Mouse (Mus musculus): ENCODE results near the gene Rpgr. TPM values are rescaled to one million over a fixed set of nuclear protein-coding genes. Genes with fewer than 3 reads are reported as not detected.

Gene Rpgr
- polyA plus RNA-seq, 1 experiment from 2014 or later: 9.8 TPM

GRCm38 (mm10) chrX:10201289-10201688 is 15.4 kb downstream of the Rpgr start:
- Histone ChIP-seq H3K4me3 (replicated peaks) (no peak overlapping the region), H3K4me2 (no peak overlapping the region), H3K27me3 (replicated peaks) (no peaks in the 10 kb centered on the region), H3K36me3 (no peaks in the 10 kb centered on the region), H3K4me1 (no peaks in the 10 kb centered on the region), H3K27ac (no peak overlapping the region), H3K9ac (no peak overlapping the region), H3K9me3 (no peaks in the 10 kb centered on the region)
- 21% methylated on average over 2 of the region's 2 CpGs for WGBS
- ATAC-seq (ENCODE audit: insufficient read depth, low FRiP score, low read depth): no peak

- Histone ChIP-seq H3K4me1 (no peaks in the 10 kb centered on the region), H3K36me3 (no peaks in the 10 kb centered on the region), H3K27ac (no peak overlapping the region), H3K27me3 (replicated peaks) (no peaks in the 10 kb centered on the region), H3K4me3 (replicated peaks) (no peak overlapping the region), H3K9ac (no peak overlapping the region), H3K4me2 (no peak overlapping the region), H3K9me3 (no peaks in the 10 kb centered on the region)
- no peak for ATAC-seq (ENCODE audit: insufficient read depth, low FRiP score, low read depth)
- WGBS: 64% methylated on average over 3 of the region's 3 CpGs
Observed at GRCm38 (mm10) chrX:10152390-10152789, 64.3 kb downstream of the Rpgr start.

DNA sequence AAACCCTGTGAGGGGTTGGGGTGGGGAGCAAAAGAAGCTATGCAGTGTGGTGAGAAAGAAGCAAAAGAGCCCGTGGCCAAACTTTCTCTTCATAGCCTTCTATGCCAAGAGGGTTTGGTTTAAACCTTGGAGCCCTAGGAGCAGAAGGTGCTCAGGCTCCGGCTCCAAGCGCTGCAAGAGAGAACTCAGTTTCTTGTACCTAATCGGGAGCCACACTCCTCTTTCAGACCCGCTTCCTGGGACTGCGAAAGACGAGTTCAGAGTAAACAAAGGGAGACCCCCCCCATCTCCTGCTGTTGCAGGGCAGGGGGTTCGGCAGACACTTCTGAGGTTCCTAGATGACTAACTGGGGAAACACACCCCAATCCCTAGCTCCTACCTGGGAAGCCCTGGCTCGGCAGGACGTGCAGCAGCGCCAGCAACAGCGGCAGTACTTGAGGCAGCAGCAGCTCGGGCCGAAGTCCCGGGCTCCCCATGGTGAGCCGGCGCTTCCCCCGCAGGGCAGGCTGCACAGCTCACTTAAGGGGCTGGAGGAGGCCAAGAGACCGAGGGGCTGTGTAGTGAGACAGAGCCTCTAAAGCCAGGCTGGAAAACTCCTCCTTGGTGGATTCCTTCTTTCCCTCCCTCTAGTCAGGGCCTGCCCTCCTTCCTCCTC is 99.5 kb downstream of the Rpgr start, which contains the start of gene Srpx:
Gene Srpx, minus strand, starts transcription at position 645 of the 655 bp plus-strand sequence.
- H3K36me3 ChIP-seq: no peaks in the 10 kb centered on the region
- H3K9ac ChIP-seq: no peak within 1 kb of the TSS
- H3K27ac ChIP-seq: no peak within 1 kb of the TSS
- H3K9me3 ChIP-seq: no peaks in the 10 kb centered on the region
- H3K4me3 ChIP-seq (replicated peaks): peak within 1 kb of the TSS; percentile 37
- peak within 1 kb of the TSS; percentile 50 for H3K4me2 ChIP-seq
- WGBS: 16% methylated on average over 19 of the region's 19 CpGs
- no peaks in the 10 kb centered on the region for H3K4me1 ChIP-seq
- peak; percentile 31; the same call in 1 of the 2 replicates for ATAC-seq (ENCODE audit: insufficient read depth, low FRiP score, low read depth)
- H3K27me3 ChIP-seq (replicated peaks): no peaks in the 10 kb centered on the region

DNA sequence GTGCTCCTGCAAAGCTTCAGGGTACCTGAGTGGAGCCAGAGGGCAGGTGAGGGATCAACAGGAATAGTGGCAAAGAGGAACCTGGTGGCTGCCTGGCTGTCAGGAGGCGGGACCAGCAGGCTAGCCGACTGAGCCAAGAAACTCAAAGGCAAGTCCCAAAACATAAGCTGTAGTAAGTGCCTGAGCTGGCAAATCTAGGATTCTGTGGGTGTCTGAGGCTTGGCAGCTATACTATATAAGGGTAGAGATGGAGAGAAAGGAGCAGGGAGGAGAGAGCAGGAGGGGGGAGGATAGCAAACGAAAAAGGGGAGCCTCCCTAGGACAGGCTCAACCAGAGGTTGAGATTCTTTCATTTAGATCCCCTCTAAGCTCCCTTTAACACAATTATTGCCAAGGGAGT is 100.9 kb downstream of the Rpgr start:
- H3K27me3 ChIP-seq (replicated peaks): no peaks in the 10 kb centered on the region
- H3K4me2 ChIP-seq: no peak overlapping the region
- no peaks in the 10 kb centered on the region for H3K4me1 ChIP-seq
- no peak overlapping the region for H3K27ac ChIP-seq
- no peak for ATAC-seq (ENCODE audit: insufficient read depth, low FRiP score, low read depth)
- no peaks in the 10 kb centered on the region for H3K9me3 ChIP-seq
- whole genome bisulfite sequencing: 52% methylated on average over 3 of the region's 3 CpGs
- H3K9ac ChIP-seq: no peak overlapping the region
- H3K4me3 ChIP-seq (replicated peaks): no peak overlapping the region
- H3K36me3 ChIP-seq: no peaks in the 10 kb centered on the region

- Histone ChIP-seq H3K36me3 (no peaks in the 10 kb centered on the region), H3K4me1 (no peaks in the 10 kb centered on the region), H3K27me3 (replicated peaks) (no peaks in the 10 kb centered on the region), H3K9me3 (no peaks in the 10 kb centered on the region), H3K4me2 (no peak overlapping the region), H3K9ac (no peak overlapping the region), H3K4me3 (replicated peaks) (no peak overlapping the region), H3K27ac (no peak overlapping the region)
- no peak for ATAC-seq (ENCODE audit: insufficient read depth, low FRiP score, low read depth)
- 58% methylated on average over 1 of the region's 1 CpGs for WGBS
Observed at GRCm38 (mm10) chrX:10110736-10111135, 106.0 kb downstream of the Rpgr start.

DNA sequence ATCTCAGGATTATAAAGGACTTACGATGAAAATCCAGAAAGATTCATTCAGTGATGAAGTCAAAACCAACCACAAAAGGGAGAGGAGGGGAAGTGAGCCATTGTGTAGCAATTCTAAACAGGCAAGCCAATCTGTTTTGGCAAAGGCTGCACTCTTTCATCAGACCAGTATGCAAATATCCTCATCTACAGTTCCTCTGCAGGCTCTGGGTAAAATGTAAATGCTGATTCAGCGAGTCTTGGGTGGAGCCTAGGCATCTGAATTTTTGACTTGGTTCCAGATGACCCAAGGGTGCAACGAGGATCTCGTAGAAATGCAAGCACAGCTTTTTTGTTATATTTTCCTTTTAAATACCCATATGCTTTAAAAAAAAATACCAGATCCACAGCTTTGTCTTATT is 108.2 kb downstream of the Rpgr start:
- Histone ChIP-seq H3K36me3 (no peaks in the 10 kb centered on the region), H3K4me3 (replicated peaks) (no peak overlapping the region), H3K9ac (no peak overlapping the region), H3K9me3 (no peaks in the 10 kb centered on the region), H3K27ac (no peak overlapping the region), H3K4me1 (no peaks in the 10 kb centered on the region), H3K27me3 (replicated peaks) (no peaks in the 10 kb centered on the region), H3K4me2 (no peak overlapping the region)
- 51% methylated on average over 4 of the region's 4 CpGs for WGBS
- no peak for ATAC-seq (ENCODE audit: insufficient read depth, low FRiP score, low read depth)

DNA sequence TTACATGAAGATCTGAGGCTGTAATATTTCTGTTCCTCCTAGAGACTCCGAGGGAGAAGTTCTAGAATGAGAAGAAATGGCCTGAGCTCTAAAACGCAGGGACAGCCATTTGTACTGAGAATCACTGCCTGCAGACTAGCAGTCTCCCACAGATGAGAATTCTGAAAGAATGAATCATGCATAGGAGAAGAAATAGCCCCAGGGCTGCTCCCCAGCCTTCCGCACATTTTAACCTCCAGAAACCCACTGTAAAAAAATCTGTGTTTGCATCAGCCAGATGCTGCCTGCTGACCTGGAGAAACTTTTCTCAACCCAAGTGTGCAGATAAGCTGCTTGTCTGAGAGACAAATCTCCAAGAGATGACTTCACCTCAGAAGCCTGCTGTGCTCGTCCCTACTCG is 111.2 kb downstream of the Rpgr start:
- Histone ChIP-seq H3K4me1 (no peaks in the 10 kb centered on the region), H3K4me3 (replicated peaks) (no peak overlapping the region), H3K27ac (no peak overlapping the region), H3K36me3 (no peaks in the 10 kb centered on the region), H3K9ac (no peak overlapping the region), H3K4me2 (no peak overlapping the region), H3K27me3 (replicated peaks) (no peaks in the 10 kb centered on the region), H3K9me3 (no peaks in the 10 kb centered on the region)
- 51% methylated on average over 5 of the region's 5 CpGs for WGBS
- no peak for ATAC-seq (ENCODE audit: insufficient read depth, low FRiP score, low read depth)

DNA sequence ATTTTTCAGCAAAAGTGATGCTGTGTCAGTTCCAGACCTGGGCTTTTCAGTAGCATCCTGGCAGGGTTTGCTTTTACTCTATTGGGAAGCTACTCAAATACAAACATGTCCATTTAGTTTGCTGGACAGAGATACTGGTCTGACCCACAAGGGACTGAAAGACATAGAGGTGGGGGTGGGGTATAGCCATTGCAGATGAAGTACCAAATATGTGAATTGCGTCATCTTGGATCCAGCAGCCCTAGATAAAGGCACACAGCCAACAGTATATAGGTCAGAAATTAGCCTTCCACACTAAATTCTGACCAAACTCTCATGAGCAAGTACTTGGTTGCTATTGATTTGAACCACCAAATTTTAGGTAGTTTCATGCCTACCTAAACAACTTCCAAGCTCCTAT is 114.0 kb downstream of the Rpgr start:
- ATAC-seq (ENCODE audit: insufficient read depth, low FRiP score, low read depth): no peak
- H3K9ac ChIP-seq: no peak overlapping the region
- WGBS: 92% methylated on average over 1 of the region's 1 CpGs

GRCm38 (mm10) chrX:10095797-10096196 is 120.9 kb downstream of the Rpgr start:
- no peaks in the 10 kb centered on the region for H3K36me3 ChIP-seq
- no peaks in the 10 kb centered on the region for H3K9me3 ChIP-seq
- no peak overlapping the region for H3K4me3 ChIP-seq (replicated peaks)
- no peak for ATAC-seq (ENCODE audit: insufficient read depth, low FRiP score, low read depth)
- no peaks in the 10 kb centered on the region for H3K27me3 ChIP-seq (replicated peaks)
- no peak overlapping the region for H3K27ac ChIP-seq
- 78% methylated on average over 3 of the region's 3 CpGs for WGBS
- no peak overlapping the region for H3K4me2 ChIP-seq
- no peak overlapping the region for H3K9ac ChIP-seq
- no peaks in the 10 kb centered on the region for H3K4me1 ChIP-seq

More for the DNA sequence above, 114.0 kb downstream of the Rpgr start:
- Histone ChIP-seq H3K27ac (no peak overlapping the region), H3K36me3 (no peaks in the 10 kb centered on the region), H3K27me3 (replicated peaks) (no peaks in the 10 kb centered on the region), H3K4me2 (no peak overlapping the region), H3K4me3 (replicated peaks) (no peak overlapping the region), H3K4me1 (no peaks in the 10 kb centered on the region), H3K9me3 (no peaks in the 10 kb centered on the region)

- H3K4me2 ChIP-seq: no peak overlapping the region
- ATAC-seq (ENCODE audit: insufficient read depth, low FRiP score, low read depth): no peak
- 81% methylated on average over 3 of the region's 3 CpGs for WGBS
Observed at GRCm38 (mm10) chrX:10080385-10080784, 136.3 kb downstream of the Rpgr start.

GRCm38 (mm10) chrX:10079981-10080380 is 136.7 kb downstream of the Rpgr start:
- Histone ChIP-seq H3K4me3 (replicated peaks) (no peak overlapping the region), H3K27me3 (replicated peaks) (no peaks in the 10 kb centered on the region), H3K4me2 (no peak overlapping the region), H3K27ac (no peak overlapping the region), H3K36me3 (no peaks in the 10 kb centered on the region), H3K9ac (no peak overlapping the region), H3K4me1 (no peaks in the 10 kb centered on the region), H3K9me3 (no peaks in the 10 kb centered on the region)
- WGBS: 63% methylated on average over 1 of the region's 1 CpGs
- ATAC-seq (ENCODE audit: insufficient read depth, low FRiP score, low read depth): no peak

More at GRCm38 (mm10) chrX:10080385-10080784, 136.3 kb downstream of the Rpgr start:
- Histone ChIP-seq H3K36me3 (no peaks in the 10 kb centered on the region), H3K27ac (no peak overlapping the region), H3K9ac (no peak overlapping the region), H3K27me3 (replicated peaks) (no peaks in the 10 kb centered on the region), H3K4me3 (replicated peaks) (no peak overlapping the region), H3K9me3 (no peaks in the 10 kb centered on the region), H3K4me1 (no peaks in the 10 kb centered on the region)

- H3K36me3 ChIP-seq: no peaks in the 10 kb centered on the region
- H3K9ac ChIP-seq: no peak overlapping the region
- H3K4me1 ChIP-seq: no peaks in the 10 kb centered on the region
- H3K27ac ChIP-seq: no peak overlapping the region
- no peaks in the 10 kb centered on the region for H3K9me3 ChIP-seq
- no peak overlapping the region for H3K4me3 ChIP-seq (replicated peaks)
- no peak for ATAC-seq (ENCODE audit: insufficient read depth, low FRiP score, low read depth)
- WGBS: 81% methylated on average over 3 of the region's 3 CpGs
- H3K27me3 ChIP-seq (replicated peaks): no peaks in the 10 kb centered on the region
- H3K4me2 ChIP-seq: no peak overlapping the region
Observed at GRCm38 (mm10) chrX:10073966-10074365, 142.8 kb downstream of the Rpgr start.

DNA sequence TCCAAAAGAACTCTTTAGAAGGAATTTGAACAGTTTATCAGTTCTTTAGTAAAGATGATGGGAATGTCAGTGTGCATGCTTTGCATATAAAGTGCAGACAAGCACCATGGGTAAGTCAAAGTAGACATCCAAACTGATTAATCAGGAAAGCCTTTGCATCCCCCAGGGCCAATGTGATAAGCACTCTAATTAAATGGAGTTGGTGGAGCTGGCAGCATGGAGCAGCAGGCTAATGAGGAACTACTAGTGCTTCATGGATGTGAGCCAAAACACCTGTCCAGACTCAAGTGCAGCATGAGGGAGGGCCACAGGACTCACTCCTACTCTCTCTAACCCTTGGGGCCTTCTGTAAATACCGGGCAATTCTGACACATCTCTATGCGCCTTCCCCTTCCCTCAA is 145.2 kb downstream of the Rpgr start:
- WGBS: 60% methylated on average over 2 of the region's 2 CpGs
- H3K4me3 ChIP-seq (replicated peaks): no peak overlapping the region
- H3K9me3 ChIP-seq: no peaks in the 10 kb centered on the region
- no peaks in the 10 kb centered on the region for H3K4me1 ChIP-seq
- no peak for ATAC-seq (ENCODE audit: insufficient read depth, low FRiP score, low read depth)
- H3K4me2 ChIP-seq: no peak overlapping the region
- H3K27ac ChIP-seq: no peak overlapping the region
- no peaks in the 10 kb centered on the region for H3K27me3 ChIP-seq (replicated peaks)
- H3K36me3 ChIP-seq: no peaks in the 10 kb centered on the region
- H3K9ac ChIP-seq: no peak overlapping the region

Data from stomach, embryonic 15.5 days (tissue).